Mouse (Mus musculus): ENCODE measurements around the gene Hsph1. TPM values are rescaled to one million over a fixed set of nuclear protein-coding genes. Genes with fewer than 3 reads are reported as not detected.

Hsph1 gene
- polyA plus RNA-seq, 1 experiment from 2014 or later = 131 TPM

GRCm38 (mm10) chr5:149611476-149612164 is 24.6 kb downstream of the Hsph1 start:
- 0 out of 2 replicates have a peak, but pooled peaks have one; percentile 11 for ATAC-seq (ENCODE audit: low FRiP score)
- no peak overlapping the region for H3K27ac ChIP-seq (ENCODE audit: low read depth, low read length)

GRCm38 (mm10) chr5:149607083-149607720 is 29.0 kb downstream of the Hsph1 start:
- Histone ChIP-seq H3K9me3 (ENCODE audit: control insufficient read depth, low read length) (no peaks in the 10 kb centered on the region), H3K36me3 (ENCODE audit: control insufficient read depth, insufficient read depth, low read length) (no peaks in the 10 kb centered on the region), H3K9ac (ENCODE audit: low read length) (no peak overlapping the region), H3K4me3 (ENCODE audit: low read depth, low read length) (no peak overlapping the region), H3K4me1 (ENCODE audit: control insufficient read depth, insufficient read depth, low read length) (no peaks in the 10 kb centered on the region), H3K27ac (ENCODE audit: low read depth, low read length) (no peak overlapping the region), H3K27me3 (ENCODE audit: control insufficient read depth, insufficient read depth, low read length) (no peaks in the 10 kb centered on the region), H3K4me2 (no peak overlapping the region)
- ATAC-seq (ENCODE audit: low FRiP score) (no peak), DNase-seq (ENCODE audit: low spot score, missing footprints) (no peak)
- 87% methylated on average over 8 of the region's 8 CpGs for WGBS

More at GRCm38 (mm10) chr5:149611476-149612164, 24.6 kb downstream of the Hsph1 start:
- no peak overlapping the region for H3K4me2 ChIP-seq
- H3K27me3 ChIP-seq (ENCODE audit: control insufficient read depth, insufficient read depth, low read length) = no peaks in the 10 kb centered on the region
- WGBS = 70% methylated on average over 16 of the region's 16 CpGs
- H3K4me3 ChIP-seq (ENCODE audit: low read depth, low read length) = no peak overlapping the region
- H3K9ac ChIP-seq (ENCODE audit: low read length) = no peak overlapping the region
- peaks cover 6% of the 10 kb centered on the region; the same call in 1 of the 2 replicates for H3K36me3 ChIP-seq (ENCODE audit: control insufficient read depth, insufficient read depth, low read length)
- H3K9me3 ChIP-seq (ENCODE audit: control insufficient read depth, low read length) = no peaks in the 10 kb centered on the region
- H3K4me1 ChIP-seq (ENCODE audit: control insufficient read depth, insufficient read depth, low read length) = no peaks in the 10 kb centered on the region
- no peak for DNase-seq (ENCODE audit: low spot score, missing footprints)

- Histone ChIP-seq H3K9me3 (ENCODE audit: control insufficient read depth, low read length) (no peaks in the 10 kb centered on the region), H3K4me3 (ENCODE audit: low read depth, low read length) (no peak overlapping the region), H3K4me2 (no peak overlapping the region), H3K27ac (ENCODE audit: low read depth, low read length) (no peak overlapping the region), H3K36me3 (ENCODE audit: control insufficient read depth, insufficient read depth, low read length) (no peaks in the 10 kb centered on the region), H3K27me3 (ENCODE audit: control insufficient read depth, insufficient read depth, low read length) (no peaks in the 10 kb centered on the region), H3K9ac (ENCODE audit: low read length) (no peak overlapping the region), H3K4me1 (ENCODE audit: control insufficient read depth, insufficient read depth, low read length) (no peaks in the 10 kb centered on the region)
- ATAC-seq (ENCODE audit: low FRiP score) (no peak), DNase-seq (ENCODE audit: low spot score, missing footprints) (peak; percentile 17)
- 78% methylated on average over 3 of the region's 3 CpGs for WGBS
These were observed 32.9 kb downstream of the Hsph1 start for GRCm38 (mm10) chr5:149603241-149603640.

- no peak overlapping the region for H3K27ac ChIP-seq (ENCODE audit: low read depth, low read length)
- no peak for ATAC-seq (ENCODE audit: low FRiP score)
- no peak overlapping the region for H3K9ac ChIP-seq (ENCODE audit: low read length)
- 91% methylated on average over 3 of the region's 3 CpGs for WGBS
- no peaks in the 10 kb centered on the region for H3K36me3 ChIP-seq (ENCODE audit: control insufficient read depth, insufficient read depth, low read length)
- peak; percentile 28 for DNase-seq (ENCODE audit: low spot score, missing footprints)
- no peaks in the 10 kb centered on the region for H3K9me3 ChIP-seq (ENCODE audit: control insufficient read depth, low read length)
- H3K4me2 ChIP-seq = no peak overlapping the region
- no peaks in the 10 kb centered on the region for H3K27me3 ChIP-seq (ENCODE audit: control insufficient read depth, insufficient read depth, low read length)
- no peak overlapping the region for H3K4me3 ChIP-seq (ENCODE audit: low read depth, low read length)
- no peaks in the 10 kb centered on the region for H3K4me1 ChIP-seq (ENCODE audit: control insufficient read depth, insufficient read depth, low read length)
These were observed 34.2 kb downstream of the Hsph1 start for GRCm38 (mm10) chr5:149601996-149602395.

- Histone ChIP-seq H3K9me3 (ENCODE audit: control insufficient read depth, low read length) (no peaks in the 10 kb centered on the region), H3K36me3 (ENCODE audit: control insufficient read depth, insufficient read depth, low read length) (no peaks in the 10 kb centered on the region), H3K4me2 (no peak overlapping the region), H3K27me3 (ENCODE audit: control insufficient read depth, insufficient read depth, low read length) (no peaks in the 10 kb centered on the region), H3K27ac (ENCODE audit: low read depth, low read length) (no peak overlapping the region), H3K9ac (ENCODE audit: low read length) (no peak overlapping the region), H3K4me1 (ENCODE audit: control insufficient read depth, insufficient read depth, low read length) (no peaks in the 10 kb centered on the region), H3K4me3 (ENCODE audit: low read depth, low read length) (no peak overlapping the region)
- DNase-seq (ENCODE audit: low spot score, missing footprints) = peak; percentile 21
- no peak for ATAC-seq (ENCODE audit: low FRiP score)
- 46% methylated on average over 18 of the region's 18 CpGs for whole genome bisulfite sequencing
These were observed 38.8 kb downstream of the Hsph1 start for GRCm38 (mm10) chr5:149597351-149597750.

GRCm38 (mm10) chr5:149594215-149594614 is 42.0 kb downstream of the Hsph1 start:
- H3K9ac ChIP-seq (ENCODE audit: low read length) = no peak overlapping the region
- ATAC-seq (ENCODE audit: low FRiP score) (no peak), DNase-seq (ENCODE audit: low spot score, missing footprints) (no peak)
- no peak overlapping the region for H3K4me2 ChIP-seq
- no peak overlapping the region for H3K27ac ChIP-seq (ENCODE audit: low read depth, low read length)
- no peaks in the 10 kb centered on the region for H3K9me3 ChIP-seq (ENCODE audit: control insufficient read depth, low read length)
- no peak overlapping the region for H3K4me3 ChIP-seq (ENCODE audit: low read depth, low read length)
- H3K27me3 ChIP-seq (ENCODE audit: control insufficient read depth, insufficient read depth, low read length) = no peaks in the 10 kb centered on the region
- 88% methylated on average over 3 of the region's 3 CpGs for WGBS
- no peaks in the 10 kb centered on the region for H3K4me1 ChIP-seq (ENCODE audit: control insufficient read depth, insufficient read depth, low read length)
- H3K36me3 ChIP-seq (ENCODE audit: control insufficient read depth, insufficient read depth, low read length) = no peaks in the 10 kb centered on the region

GRCm38 (mm10) chr5:149589932-149590331 is 46.2 kb downstream of the Hsph1 start:
- H3K4me3 ChIP-seq (ENCODE audit: low read depth, low read length) = no peak overlapping the region
- no peaks in the 10 kb centered on the region for H3K27me3 ChIP-seq (ENCODE audit: control insufficient read depth, insufficient read depth, low read length)
- H3K4me2 ChIP-seq = no peak overlapping the region
- H3K36me3 ChIP-seq (ENCODE audit: control insufficient read depth, insufficient read depth, low read length) = no peaks in the 10 kb centered on the region
- no peak overlapping the region for H3K9ac ChIP-seq (ENCODE audit: low read length)
- no peaks in the 10 kb centered on the region for H3K9me3 ChIP-seq (ENCODE audit: control insufficient read depth, low read length)
- no peak overlapping the region for H3K27ac ChIP-seq (ENCODE audit: low read depth, low read length)
- DNase-seq (ENCODE audit: low spot score, missing footprints) (peak; percentile 49), ATAC-seq (ENCODE audit: low FRiP score) (no peak)
- 72% methylated on average over 3 of the region's 3 CpGs for WGBS
- H3K4me1 ChIP-seq (ENCODE audit: control insufficient read depth, insufficient read depth, low read length) = no peaks in the 10 kb centered on the region

- H3K27ac ChIP-seq (ENCODE audit: low read depth, low read length) = no peak overlapping the region
- no peak overlapping the region for H3K4me3 ChIP-seq (ENCODE audit: low read depth, low read length)
- no peaks in the 10 kb centered on the region for H3K27me3 ChIP-seq (ENCODE audit: control insufficient read depth, insufficient read depth, low read length)
- H3K4me1 ChIP-seq (ENCODE audit: control insufficient read depth, insufficient read depth, low read length) = no peaks in the 10 kb centered on the region
- ATAC-seq (ENCODE audit: low FRiP score) (no peak), DNase-seq (ENCODE audit: low spot score, missing footprints) (peak; percentile 78)
- H3K9me3 ChIP-seq (ENCODE audit: control insufficient read depth, low read length) = no peaks in the 10 kb centered on the region
- H3K36me3 ChIP-seq (ENCODE audit: control insufficient read depth, insufficient read depth, low read length) = no peaks in the 10 kb centered on the region
- 59% methylated on average over 7 of the region's 7 CpGs for WGBS
- H3K9ac ChIP-seq (ENCODE audit: low read length) = no peak overlapping the region
- H3K4me2 ChIP-seq = no peak overlapping the region
These were observed 47.2 kb downstream of the Hsph1 start for GRCm38 (mm10) chr5:149588814-149589534.

- H3K9me3 ChIP-seq (ENCODE audit: control insufficient read depth, low read length) = no peaks in the 10 kb centered on the region
- no peak overlapping the region for H3K4me2 ChIP-seq
- H3K36me3 ChIP-seq (ENCODE audit: control insufficient read depth, insufficient read depth, low read length) = no peaks in the 10 kb centered on the region
- WGBS = 86% methylated on average over 11 of the region's 11 CpGs
- H3K4me3 ChIP-seq (ENCODE audit: low read depth, low read length) = no peak overlapping the region
- no peak for ATAC-seq (ENCODE audit: low FRiP score)
- H3K27ac ChIP-seq (ENCODE audit: low read depth, low read length) = no peak overlapping the region
- H3K9ac ChIP-seq (ENCODE audit: low read length) = no peak overlapping the region
- no peaks in the 10 kb centered on the region for H3K4me1 ChIP-seq (ENCODE audit: control insufficient read depth, insufficient read depth, low read length)
- H3K27me3 ChIP-seq (ENCODE audit: control insufficient read depth, insufficient read depth, low read length) = no peaks in the 10 kb centered on the region
- DNase-seq (ENCODE audit: low spot score, missing footprints) = peak; percentile 65
These were observed 48.8 kb downstream of the Hsph1 start for GRCm38 (mm10) chr5:149587327-149587895.

All from midbrain, embryonic 11.5 days (tissue).